Comparison of ENCODE assay signal across 9 mouse cellular contexts in the genomic region with DNA sequence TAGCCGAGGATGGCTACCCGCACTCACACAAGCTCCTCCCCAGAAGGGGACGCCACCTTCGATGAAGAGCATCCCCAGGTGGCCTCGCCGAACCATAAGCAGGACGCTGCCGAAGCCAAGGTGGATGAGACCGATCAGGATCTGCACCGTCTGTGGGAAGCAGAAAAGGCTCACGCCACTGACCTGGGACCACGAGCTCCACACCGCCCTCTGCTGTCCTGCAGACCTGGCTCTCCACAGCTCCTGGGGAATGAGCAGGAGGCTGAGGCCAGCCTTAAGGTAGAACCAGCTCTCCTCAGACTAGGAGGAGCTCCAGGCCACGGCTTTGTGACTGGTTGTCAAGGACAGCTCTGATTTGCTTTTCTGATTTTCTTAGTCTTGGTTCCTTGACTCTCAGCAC. TPM values are rescaled to one million over a fixed set of nuclear protein-coding genes. Genes with fewer than 3 reads are reported as not detected.
DNase-seq lines count a peak whose midpoint lies in the region; ATAC-seq lines count a peak whose summit lies in the region.
"Had no signal": no experiment of that assay in that cellular context is flagged by ENCODE, and none has a peak within 500 bp of the region (broad histone marks: within the 10 kb centered on the region; RNA-seq: fewer than 3 reads in every experiment).

No protein-coding gene starts in this region.

- no peak for ATAC-seq in CD4-positive, CD25-positive, alpha-beta regulatory T cell, adult 4 months
- peak; percentile 43 for ATAC-seq in granulocyte monocyte progenitor cell, adult 5-6 weeks (replicated peaks; ENCODE audit: poor library complexity, severe bottlenecking)
- ATAC-seq in megakaryocyte-erythroid progenitor cell, adult 5-6 weeks (replicated peaks; ENCODE audit: low FRiP score, low TSS enrichment, poor library complexity, severe bottlenecking): 0 out of 2 replicates have a peak, but pooled peaks have one; percentile 45
- no peak for ATAC-seq in inflammation-experienced regulatory T-cells, adult 6 months

- DNase-seq in CD4-positive, CD25-positive, alpha-beta regulatory T cell, adult 2 months (ENCODE audit: low read depth, low spot score): peak; percentile 47
- DNase-seq in urinary bladder, postnatal 14 days (ENCODE audit: low spot score): peak; percentile 57
- DNase-seq in urinary bladder, postnatal 10 days (ENCODE audit: low spot score): no peak
- peak; percentile 37 for DNase-seq in kidney, postnatal 14 days

RNA-seq across cellular contexts. Expression of a gene that starts 8.7 kb away (rescaled TPM):
- polyA plus RNA-seq in CD4-positive, CD25-positive, alpha-beta regulatory T cell, adult 4 months (2017; shearing (Covaris generic)): not detected
- total RNA-seq in granulocyte monocyte progenitor cell, adult 5-6 weeks (2014; fragmentation: Nextera tagmentation): not detected in 2 replicates
- total RNA-seq in granulocyte monocyte progenitor cell, adult 5-6 weeks (2017): not detected in 2 replicates
- not detected in 2 replicates for total RNA-seq in megakaryocyte-erythroid progenitor cell, adult 5-6 weeks (2014; fragmentation: Nextera tagmentation)
- not detected in 2 replicates for total RNA-seq in megakaryocyte-erythroid progenitor cell, adult 5-6 weeks (2017)
- not detected for polyA plus RNA-seq in inflammation-experienced regulatory T-cells, adult 6 months (2017; shearing (Covaris generic))
- polyA plus RNA-seq: hindbrain, embryonic 15.5 days had no signal

RNA-seq across cellular contexts. Expression of a gene that starts 9.9 kb away (rescaled TPM):
- polyA plus RNA-seq in CD4-positive, CD25-positive, alpha-beta regulatory T cell, adult 4 months (2017; shearing (Covaris generic)): under 1 TPM in 1 of 2 experiments, not detected in 1; 0.31 TPM
- total RNA-seq in granulocyte monocyte progenitor cell, adult 5-6 weeks (2014; fragmentation: Nextera tagmentation): not detected in 2 replicates
- total RNA-seq in granulocyte monocyte progenitor cell, adult 5-6 weeks (2017): not detected in 2 replicates
- not detected in 2 replicates for total RNA-seq in megakaryocyte-erythroid progenitor cell, adult 5-6 weeks (2014; fragmentation: Nextera tagmentation)
- not detected in 2 replicates for total RNA-seq in megakaryocyte-erythroid progenitor cell, adult 5-6 weeks (2017)
- not detected for polyA plus RNA-seq in inflammation-experienced regulatory T-cells, adult 6 months (2017; shearing (Covaris generic))

RNA-seq across cellular contexts. Expression of a gene that starts 34.1 kb away (rescaled TPM):
- 10 to 100 TPM in 1 of 2 experiments, 1 to 10 TPM in 1; 8.8 to 11.7 TPM for polyA plus RNA-seq in CD4-positive, CD25-positive, alpha-beta regulatory T cell, adult 4 months (2017; shearing (Covaris generic))
- total RNA-seq in granulocyte monocyte progenitor cell, adult 5-6 weeks (2014; fragmentation: Nextera tagmentation): 19.0 and 23.1 TPM in 2 replicates
- 15.2 and 20.1 TPM in 2 replicates for total RNA-seq in granulocyte monocyte progenitor cell, adult 5-6 weeks (2017)
- 24.8 and 30.6 TPM in 2 replicates for total RNA-seq in megakaryocyte-erythroid progenitor cell, adult 5-6 weeks (2014; fragmentation: Nextera tagmentation)
- total RNA-seq in megakaryocyte-erythroid progenitor cell, adult 5-6 weeks (2017): 21.0 and 26.2 TPM in 2 replicates
- polyA plus RNA-seq in inflammation-experienced regulatory T-cells, adult 6 months (2017; shearing (Covaris generic)): 1 to 10 TPM; 7.7 to 9.0 (median 7.9) TPM

RNA-seq across cellular contexts. Expression of a gene that starts 34.7 kb away (rescaled TPM):
- not detected for polyA plus RNA-seq in CD4-positive, CD25-positive, alpha-beta regulatory T cell, adult 4 months (2017; shearing (Covaris generic))
- total RNA-seq in granulocyte monocyte progenitor cell, adult 5-6 weeks (2014; fragmentation: Nextera tagmentation): not detected in 2 replicates
- not detected in 2 replicates for total RNA-seq in granulocyte monocyte progenitor cell, adult 5-6 weeks (2017)
- total RNA-seq in megakaryocyte-erythroid progenitor cell, adult 5-6 weeks (2014; fragmentation: Nextera tagmentation): not detected in 2 replicates
- total RNA-seq in megakaryocyte-erythroid progenitor cell, adult 5-6 weeks (2017): not detected in 2 replicates
- not detected for polyA plus RNA-seq in inflammation-experienced regulatory T-cells, adult 6 months (2017; shearing (Covaris generic))
- polyA plus RNA-seq: hindbrain, embryonic 15.5 days had no signal

RNA-seq across cellular contexts. Expression of a gene that starts 46.2 kb away (rescaled TPM):
- polyA plus RNA-seq in CD4-positive, CD25-positive, alpha-beta regulatory T cell, adult 4 months (2017; shearing (Covaris generic)): not detected
- not detected in 2 replicates for total RNA-seq in granulocyte monocyte progenitor cell, adult 5-6 weeks (2014; fragmentation: Nextera tagmentation)
- not detected in 2 replicates for total RNA-seq in granulocyte monocyte progenitor cell, adult 5-6 weeks (2017)
- total RNA-seq in megakaryocyte-erythroid progenitor cell, adult 5-6 weeks (2014; fragmentation: Nextera tagmentation): not detected in 2 replicates
- total RNA-seq in megakaryocyte-erythroid progenitor cell, adult 5-6 weeks (2017): not detected in 2 replicates
- polyA plus RNA-seq in inflammation-experienced regulatory T-cells, adult 6 months (2017; shearing (Covaris generic)): under 1 TPM in 1 of 3 experiments, not detected in 2; 0.22 TPM

Comparison
In these comparisons a context has a peak if more than half of its experiments do, and no peak if none do; other contexts are left out.
1. ATAC-seq: peak in granulocyte monocyte progenitor cell, adult 5-6 weeks (single experiment) and megakaryocyte-erythroid progenitor cell, adult 5-6 weeks (single experiment); none in CD4-positive, CD25-positive, alpha-beta regulatory T cell, adult 4 months (single experiment) and inflammation-experienced regulatory T-cells, adult 6 months (single experiment).